Mouse (Mus musculus) kidney, embryonic 14.5 days (tissue): ENCODE measurements around the gene Foxp1. TPM values are rescaled to one million over a fixed set of nuclear protein-coding genes. Genes with fewer than 3 reads are reported as not detected.

Experiments used
- ATAC-seq: fragments of 200-750 bp; cut with Nextera tagmentation; 2 replicates; pipeline ENCODE4 v1.8.0; 2017; ENCODE audit warnings: moderate number of reproducible peaks, mild to moderate bottlenecking, moderate TSS enrichment, moderate library complexity; ENCODE audit not compliant: low FRiP score, low TSS enrichment
- H3K27ac ChIP-seq: fragments of 300-500 bp; sonication (generic); 2 replicates; pipeline ENCODE4 v1.5.1; 2014; ENCODE audit warnings: low read depth, mild to moderate bottlenecking, low read length, moderate library complexity, mixed read lengths
- H3K27me3 ChIP-seq: fragments of 300-500 bp; sonication (generic); 2 replicates; pipeline ENCODE4 v1.6.1; 2014; ENCODE audit warnings: mild to moderate bottlenecking, low read length; ENCODE audit not compliant: control insufficient read depth, insufficient read depth
- H3K36me3 ChIP-seq: fragments of 300-500 bp; sonication (generic); 2 replicates; pipeline ENCODE4 v1.6.1; 2014; ENCODE audit warnings: low read length, mixed read lengths; ENCODE audit not compliant: control insufficient read depth, insufficient read depth
- H3K4me1 ChIP-seq: fragments of 300-500 bp; sonication (generic); 2 replicates; pipeline ENCODE4 v1.6.1; 2014; ENCODE audit warnings: low read length, mixed read lengths; ENCODE audit not compliant: control insufficient read depth, insufficient read depth
- H3K4me2 ChIP-seq: fragments of 300-500 bp; sonication (generic); replicated peaks from 2 replicates; pipeline ENCODE4 v1.6.1; 2014; ENCODE audit warnings: low read depth, mild to moderate bottlenecking, low read length
- H3K4me3 ChIP-seq: fragments of 300-500 bp; sonication (generic); 2 replicates; pipeline ENCODE4 v1.5.1; 2014; ENCODE audit warnings: mild to moderate bottlenecking, low read length
- H3K9ac ChIP-seq: fragments of 300-500 bp; sonication (generic); 2 replicates; pipeline ENCODE4 v1.6.1; 2014; ENCODE audit warnings: low read depth, mild to moderate bottlenecking, low read length, moderate library complexity
- H3K9me3 ChIP-seq: fragments of 300-500 bp; sonication (generic); 2 replicates; pipeline ENCODE4 v1.6.1; 2016; ENCODE audit warnings: low read length; ENCODE audit not compliant: control insufficient read depth
- WGBS: fragments of 180-500 bp; shearing (Covaris S2); extraction: QIAGEN DNeasy Blood & Tissue Kit; methylation state at CpG from one replicate; pipeline ENCODE4 v1.1.7; 2014; 5-methylcytosine and 5-hydroxymethylcytosine counted together
- polyA plus RNA-seq: library from polyadenylated mRNA; unstranded; fragments of >200 nt; fragmentation: Nextera tagmentation; extraction: Ambion mirVana; gene quantifications from 2 replicates; pipeline ENCODE4 v1.2.1, GENCODE M21; 2014

Foxp1 gene
- polyA plus RNA-seq, 1 experiment from 2014 or later, result 67.4 TPM

DNA sequence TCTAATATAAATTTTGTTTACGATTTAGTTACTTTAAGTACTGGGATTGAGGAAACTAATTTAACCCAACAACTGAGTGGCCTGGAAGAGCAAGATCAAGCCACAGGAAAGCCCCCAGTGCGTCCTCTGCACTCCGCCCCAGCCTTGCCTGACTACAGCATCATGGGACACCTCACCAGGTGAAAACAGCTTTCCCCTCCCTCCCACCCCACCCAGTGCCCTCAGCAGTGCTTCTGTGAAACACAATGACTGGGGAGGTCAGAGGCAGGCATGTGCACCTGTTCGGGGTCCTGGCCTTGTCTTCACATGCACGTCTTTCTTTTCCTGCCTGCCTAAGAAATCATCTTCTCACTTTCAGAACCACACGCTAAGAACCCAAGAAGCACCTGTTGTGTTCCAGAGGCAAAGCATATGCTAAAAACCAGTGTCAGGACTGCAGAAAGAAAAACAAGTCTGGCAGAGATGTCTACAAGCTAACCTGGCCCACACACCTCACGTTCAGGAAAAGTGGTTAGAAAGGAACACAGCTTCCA, 6.8 kb downstream of the Foxp1 start:
- no peaks in the 10 kb centered on the region for H3K27me3 ChIP-seq
- ATAC-seq, result no peak
- WGBS, result 59% methylated on average over 7 of the region's 7 CpGs
- H3K4me1 ChIP-seq, result peaks cover 8% of the 10 kb centered on the region; the same call in 1 of the 2 replicates
- no peak overlapping the region for H3K9ac ChIP-seq
- no peak overlapping the region; the same call in 1 of the 2 replicates for H3K4me2 ChIP-seq
- no peaks in the 10 kb centered on the region for H3K36me3 ChIP-seq
- H3K4me3 ChIP-seq, result no peak overlapping the region
- H3K9me3 ChIP-seq, result no peaks in the 10 kb centered on the region
- H3K27ac ChIP-seq, result 0 out of 2 replicates have a peak overlapping the region, but pooled peaks have one; percentile 24

GRCm38 (mm10) chr6:99511862-99512261, 10.7 kb downstream of the Foxp1 start:
- H3K9ac ChIP-seq, result 0 out of 2 replicates have a peak overlapping the region, but pooled peaks have one; percentile 3
- H3K9me3 ChIP-seq, result no peaks in the 10 kb centered on the region
- 19% methylated on average over 6 of the region's 6 CpGs for WGBS
- H3K4me2 ChIP-seq, result peak overlapping the region; percentile 0; the same call in 1 of the 2 replicates
- no peaks in the 10 kb centered on the region for H3K36me3 ChIP-seq
- no peaks in the 10 kb centered on the region for H3K27me3 ChIP-seq
- H3K4me3 ChIP-seq, result no peak overlapping the region
- no peak overlapping the region for H3K27ac ChIP-seq
- ATAC-seq, result 0 out of 2 replicates have a peak, but pooled peaks have one; percentile 24
- H3K4me1 ChIP-seq, result peaks cover 17% of the 10 kb centered on the region

DNA sequence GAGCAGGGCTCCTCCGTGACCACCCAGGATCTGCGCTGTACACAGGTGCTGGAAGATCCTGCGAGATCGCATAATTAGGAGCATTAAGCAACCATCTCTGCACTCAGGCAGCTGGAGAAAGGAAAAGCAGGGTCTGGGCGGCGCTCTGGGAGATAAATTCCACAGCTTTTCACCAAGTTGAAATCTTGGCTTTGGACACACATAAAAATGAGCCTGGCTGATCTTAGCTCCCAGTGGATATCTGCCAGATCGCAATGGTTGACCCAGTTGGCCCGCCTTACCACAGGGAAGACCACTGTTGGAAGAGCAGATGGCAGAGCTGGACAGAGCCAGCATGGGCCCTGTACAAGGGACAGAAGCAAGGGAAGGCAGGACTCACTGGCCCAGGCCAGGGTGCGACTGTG, 13.3 kb downstream of the Foxp1 start:
- H3K9ac ChIP-seq, result no peak overlapping the region
- H3K27ac ChIP-seq, result peak overlapping the region; percentile 53; the same call in 1 of the 2 replicates
- H3K27me3 ChIP-seq, result no peaks in the 10 kb centered on the region
- peak; percentile 17; the same call in 1 of the 2 replicates for ATAC-seq
- no peak overlapping the region for H3K4me2 ChIP-seq
- H3K36me3 ChIP-seq, result peaks cover 7% of the 10 kb centered on the region; the same call in 1 of the 2 replicates
- no peak overlapping the region for H3K4me3 ChIP-seq
- peaks cover 17% of the 10 kb centered on the region for H3K4me1 ChIP-seq
- WGBS, result 83% methylated on average over 9 of the region's 9 CpGs
- no peaks in the 10 kb centered on the region for H3K9me3 ChIP-seq

GRCm38 (mm10) chr6:99506816-99507215, 15.7 kb downstream of the Foxp1 start:
- ATAC-seq, result no peak
- no peak overlapping the region for H3K4me3 ChIP-seq
- H3K27me3 ChIP-seq, result no peaks in the 10 kb centered on the region
- no peak overlapping the region for H3K27ac ChIP-seq
- no peak overlapping the region for H3K9ac ChIP-seq
- H3K36me3 ChIP-seq, result peaks cover 7% of the 10 kb centered on the region; the same call in 1 of the 2 replicates
- no peaks in the 10 kb centered on the region for H3K9me3 ChIP-seq
- peaks cover 9% of the 10 kb centered on the region for H3K4me1 ChIP-seq
- 74% methylated on average over 6 of the region's 6 CpGs for WGBS
- H3K4me2 ChIP-seq, result no peak overlapping the region

- Histone ChIP-seq H3K4me3 (no peak overlapping the region), H3K9ac (no peak overlapping the region), H3K36me3 (peaks cover 7% of the 10 kb centered on the region; the same call in 1 of the 2 replicates), H3K4me2 (no peak overlapping the region), H3K9me3 (no peaks in the 10 kb centered on the region), H3K27me3 (no peaks in the 10 kb centered on the region), H3K4me1 (no peaks in the 10 kb centered on the region), H3K27ac (no peak overlapping the region)
- ATAC-seq, result no peak
- WGBS, result 89% methylated on average over 1 of the region's 1 CpGs
Measured at GRCm38 (mm10) chr6:99503741-99504140, 18.8 kb downstream of the Foxp1 start.

GRCm38 (mm10) chr6:99502727-99503126, 19.8 kb downstream of the Foxp1 start:
- Histone ChIP-seq H3K27me3 (no peaks in the 10 kb centered on the region), H3K9me3 (no peaks in the 10 kb centered on the region), H3K27ac (no peak overlapping the region), H3K4me3 (no peak overlapping the region), H3K36me3 (peaks cover 7% of the 10 kb centered on the region; the same call in 1 of the 2 replicates), H3K4me2 (no peak overlapping the region), H3K9ac (no peak overlapping the region), H3K4me1 (0 out of 2 replicates have a peak, but pooled peaks cover 5% of the 10 kb centered on the region)
- ATAC-seq, result no peak
- 71% methylated on average over 2 of the region's 2 CpGs for WGBS

- Histone ChIP-seq H3K4me2 (no peak overlapping the region), H3K4me1 (0 out of 2 replicates have a peak, but pooled peaks cover 5% of the 10 kb centered on the region), H3K4me3 (no peak overlapping the region), H3K27ac (no peak overlapping the region), H3K36me3 (peaks cover 7% of the 10 kb centered on the region; the same call in 1 of the 2 replicates), H3K27me3 (no peaks in the 10 kb centered on the region), H3K9ac (no peak overlapping the region), H3K9me3 (no peaks in the 10 kb centered on the region)
- ATAC-seq, result no peak
- WGBS, result 88% methylated on average over 6 of the region's 6 CpGs
Measured at GRCm38 (mm10) chr6:99502314-99502713, 20.2 kb downstream of the Foxp1 start.

GRCm38 (mm10) chr6:99500570-99501270, 21.8 kb downstream of the Foxp1 start:
- H3K4me3 ChIP-seq, result no peak overlapping the region
- H3K27me3 ChIP-seq, result no peaks in the 10 kb centered on the region
- ATAC-seq, result no peak
- no peaks in the 10 kb centered on the region; the same call in 1 of the 2 replicates for H3K36me3 ChIP-seq
- H3K9me3 ChIP-seq, result no peaks in the 10 kb centered on the region
- no peak overlapping the region for H3K9ac ChIP-seq
- peaks cover 9% of the 10 kb centered on the region; the same call in 1 of the 2 replicates for H3K4me1 ChIP-seq
- no peak overlapping the region for H3K4me2 ChIP-seq
- H3K27ac ChIP-seq, result no peak overlapping the region
- WGBS, result 92% methylated on average over 3 of the region's 3 CpGs

DNA sequence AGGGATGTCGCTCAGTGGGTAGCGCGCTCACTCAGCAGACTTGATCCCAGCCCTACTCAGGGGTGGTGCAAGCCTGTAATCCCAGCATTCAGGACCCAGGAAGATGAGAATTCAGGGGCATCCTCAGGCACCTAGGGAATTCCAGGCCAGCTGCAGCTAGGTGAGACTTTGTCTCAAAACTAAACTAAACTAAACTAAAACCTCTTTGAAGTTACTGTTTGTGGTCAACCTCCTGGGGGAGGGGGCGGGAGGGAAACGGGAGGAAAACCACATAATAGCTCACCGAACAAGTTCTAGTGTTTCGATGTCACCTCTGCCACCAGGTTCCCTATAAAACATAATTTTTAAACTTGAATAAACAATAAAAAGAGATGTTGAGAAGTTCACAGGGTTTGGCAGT, 24.4 kb downstream of the Foxp1 start:
- H3K4me3 ChIP-seq, result no peak overlapping the region
- H3K4me2 ChIP-seq, result no peak overlapping the region
- peaks cover 10% of the 10 kb centered on the region; the same call in 1 of the 2 replicates for H3K4me1 ChIP-seq
- no peak overlapping the region for H3K9ac ChIP-seq
- H3K27me3 ChIP-seq, result no peaks in the 10 kb centered on the region
- WGBS, result 64% methylated on average over 7 of the region's 7 CpGs
- ATAC-seq, result no peak
- H3K27ac ChIP-seq, result no peak overlapping the region
- no peaks in the 10 kb centered on the region; the same call in 1 of the 2 replicates for H3K36me3 ChIP-seq
- no peaks in the 10 kb centered on the region for H3K9me3 ChIP-seq
